In the genomic region with DNA sequence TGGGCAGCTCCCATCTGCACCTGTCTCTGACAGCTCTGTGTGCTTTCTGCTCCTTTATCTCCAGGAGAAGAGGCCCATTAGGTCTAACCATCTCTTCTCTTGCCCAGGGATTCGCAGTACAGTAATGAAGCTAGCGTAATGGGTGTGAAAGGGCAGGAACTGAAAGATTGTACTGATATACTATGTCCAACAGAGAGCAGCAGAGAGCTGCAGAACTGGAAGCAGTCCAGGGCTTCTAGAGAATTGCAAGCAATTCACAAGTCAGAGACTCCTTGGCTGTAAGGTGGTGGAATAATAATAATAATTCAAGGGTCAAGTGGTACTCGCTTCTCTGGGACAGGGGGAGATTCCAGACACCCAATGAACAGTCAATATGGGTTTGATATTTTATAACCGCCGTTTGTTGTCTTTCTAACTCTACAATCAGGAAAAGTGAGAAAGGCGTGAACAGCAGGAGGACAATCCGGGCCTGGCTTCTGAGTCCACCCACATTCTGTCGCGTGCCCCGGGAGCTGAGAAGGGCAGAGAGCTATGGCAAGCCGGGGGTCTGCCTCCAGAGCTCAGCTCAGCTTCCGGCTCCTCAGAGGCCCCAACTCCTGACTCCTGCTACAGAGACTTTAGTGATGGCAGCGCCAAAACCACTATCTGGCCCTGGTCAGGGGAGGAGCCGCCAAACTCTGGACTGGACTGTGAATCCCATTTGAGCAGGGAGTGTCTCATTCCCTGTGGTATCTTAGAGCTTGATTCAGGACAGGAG, we compare ENCODE assay signal across 8 mouse cellular contexts. TPM values are rescaled to one million over a fixed set of nuclear protein-coding genes. Genes with fewer than 3 reads are reported as not detected.
DNase-seq lines count a peak whose midpoint lies in the region; ATAC-seq and TF ChIP-seq lines count a peak whose summit lies in the region.

No protein-coding gene starts in this region.

- peak; percentile 38; the same call in 1 of the 2 replicates for TF ChIP-seq CTCF in lung, adult 2 months (IDR thresholded peaks at IDR 0.05; ENCODE audit: insufficient read depth, low read length)

- H3K9me3 ChIP-seq in hindbrain, embryonic 10.5 days: no peaks in the 10 kb centered on the region
- H3K9me3 ChIP-seq in neural tube, embryonic 14.5 days (ENCODE audit: control insufficient read depth, low read length): no peaks in the 10 kb centered on the region

- H3K4me1 ChIP-seq in hindbrain, embryonic 10.5 days (replicated peaks): peaks cover 6% of the 10 kb centered on the region; the same call in 1 of the 2 replicates
- H3K4me1 ChIP-seq in lung, adult 2 months (ENCODE audit: control insufficient read depth, insufficient read depth, low read length): no peaks in the 10 kb centered on the region
- no peaks in the 10 kb centered on the region for H3K4me1 ChIP-seq in neural tube, embryonic 14.5 days (ENCODE audit: control insufficient read depth, insufficient read depth, low read length)

- 26% methylated on average over 14 of the region's 14 CpGs for WGBS in hindbrain, embryonic 10.5 days
- 29% methylated on average over 14 of the region's 14 CpGs for WGBS in lung, adult 2 months
- 29% methylated on average over 14 of the region's 14 CpGs for WGBS in neural tube, embryonic 14.5 days

- H3K4me3 ChIP-seq in hindbrain, embryonic 10.5 days: no peak overlapping the region
- H3K4me3 ChIP-seq in lung, adult 2 months (replicated peaks; ENCODE audit: extremely low read depth, low read depth, low read length): no peak overlapping the region
- H3K4me3 ChIP-seq in neural tube, embryonic 14.5 days (ENCODE audit: low read depth, low read length): no peak overlapping the region

- H3K27ac ChIP-seq in hindbrain, embryonic 10.5 days: 0 out of 2 replicates have a peak overlapping the region, but pooled peaks have one; percentile 41
- H3K27ac ChIP-seq in neural tube, embryonic 14.5 days (ENCODE audit: low read depth, low read length): no peak overlapping the region

- H3K9ac ChIP-seq in neural tube, embryonic 14.5 days (replicated peaks; ENCODE audit: low read depth, low read length): no peak overlapping the region

- no peak for TF ChIP-seq POLR2A in lung, adult 2 months (IDR thresholded peaks at IDR 0.05; ENCODE audit: borderline replicate concordance, extremely low read depth, low read depth, low read length)

- H3K27me3 ChIP-seq in hindbrain, embryonic 10.5 days (ENCODE audit: insufficient read depth, poor library complexity, severe bottlenecking): no peaks in the 10 kb centered on the region
- H3K27me3 ChIP-seq in neural tube, embryonic 14.5 days (ENCODE audit: control insufficient read depth, insufficient read depth, low read length): no peaks in the 10 kb centered on the region

- no peak overlapping the region for H3K4me2 ChIP-seq in neural tube, embryonic 14.5 days (ENCODE audit: low read depth, low read length)

- ATAC-seq in neural tube, embryonic 14.5 days (ENCODE audit: low read depth): peak; percentile 65
- ATAC-seq in erythroblast, adult 5-6 weeks (replicated peaks; ENCODE audit: low FRiP score, poor library complexity, severe bottlenecking): no peak

- DNase-seq in R1 (ENCODE audit: low read depth, low spot score): peak; percentile 84
- DNase-seq in cerebellum, adult 9-10 months: peak; percentile 86
- peak; percentile 55 to 69 for DNase-seq in frontal cortex, postnatal 14 days (ENCODE audit: low spot score in 2 of 2)
- peak; percentile 50 for DNase-seq in hindbrain, embryonic 10.5 days (ENCODE audit: low spot score)
- peak; percentile 61 to 86 for DNase-seq in layer of hippocampus, adult 18-20 months (ENCODE audit: low spot score in 2 of 2)
- peak; percentile 36 for DNase-seq in lung, adult 2 months

- peaks cover 17% of the 10 kb centered on the region for H3K36me3 ChIP-seq in hindbrain, embryonic 10.5 days
- H3K36me3 ChIP-seq in neural tube, embryonic 14.5 days (ENCODE audit: control insufficient read depth, insufficient read depth, low read length): peaks cover 13% of the 10 kb centered on the region

RNA-seq across cellular contexts. Expression of gene Jkamp, which starts 19.3 kb away (rescaled TPM):
- 85.1 and 95.7 TPM in 2 replicates for polyA plus RNA-seq in hindbrain, embryonic 10.5 days (2016; fragmentation: Nextera tagmentation; extraction: Ambion mirVana)
- total RNA-seq in layer of hippocampus, adult 18-20 months (2021): 10 to 100 TPM; 49.1 to 50.2 TPM
- 56.7 and 81.7 TPM in 2 replicates for polyA plus RNA-seq in lung, adult 2 months (2012; rRNA removed)
- 101 and 113 TPM in 2 replicates for polyA plus RNA-seq in neural tube, embryonic 14.5 days (2014; fragmentation: Nextera tagmentation; extraction: Ambion mirVana)
- total RNA-seq in erythroblast, adult 5-6 weeks (2015; ENCODE audit: low replicate concordance): 4.4 and 9.8 TPM in 2 replicates
- 2.9 and 3.0 TPM in 2 replicates for total RNA-seq in erythroblast, adult 5-6 weeks (2017; ENCODE audit: low replicate concordance)

RNA-seq across cellular contexts. Expression of gene L3hypdh, which starts 19.5 kb away (rescaled TPM):
- polyA plus RNA-seq in hindbrain, embryonic 10.5 days (2016; fragmentation: Nextera tagmentation; extraction: Ambion mirVana): 9.2 and 9.9 TPM in 2 replicates
- total RNA-seq in layer of hippocampus, adult 18-20 months (2021): 1 to 10 TPM; 2.8 to 3.7 TPM
- polyA plus RNA-seq in lung, adult 2 months (2012; rRNA removed): 10.5 and 14.0 TPM in 2 replicates
- 14.4 and 16.6 TPM in 2 replicates for polyA plus RNA-seq in neural tube, embryonic 14.5 days (2014; fragmentation: Nextera tagmentation; extraction: Ambion mirVana)
- total RNA-seq in erythroblast, adult 5-6 weeks (2015; ENCODE audit: low replicate concordance): not detected in 2 replicates
- total RNA-seq in erythroblast, adult 5-6 weeks (2017; ENCODE audit: low replicate concordance): not detected in 2 replicates

RNA-seq across cellular contexts. Expression of gene Gpr135, which starts 33.8 kb away (rescaled TPM):
- polyA plus RNA-seq in hindbrain, embryonic 10.5 days (2016; fragmentation: Nextera tagmentation; extraction: Ambion mirVana): 0.56 and 0.69 TPM in 2 replicates
- 10 to 100 TPM; 11.1 to 12.8 TPM for total RNA-seq in layer of hippocampus, adult 18-20 months (2021)
- 1.4 and 1.9 TPM in 2 replicates for polyA plus RNA-seq in lung, adult 2 months (2012; rRNA removed)
- 6.2 and 8.7 TPM in 2 replicates for polyA plus RNA-seq in neural tube, embryonic 14.5 days (2014; fragmentation: Nextera tagmentation; extraction: Ambion mirVana)
- total RNA-seq in erythroblast, adult 5-6 weeks (2015; ENCODE audit: low replicate concordance): not detected in 2 replicates
- total RNA-seq in erythroblast, adult 5-6 weeks (2017; ENCODE audit: low replicate concordance): not detected in 2 replicates

Comparison
In these comparisons a context has a peak if more than half of its experiments do, and no peak if none do; other contexts are left out.
1. DNase-seq: peak in every context shown above with its lines; median percentile 86 in cerebellum, adult 9-10 months; 84 in R1; 74 in layer of hippocampus, adult 18-20 months; 62 in frontal cortex, postnatal 14 days; 50 in hindbrain, embryonic 10.5 days; 36 in lung, adult 2 months.